Mouse (Mus musculus) layer of hippocampus, adult 8-10 months (tissue): ENCODE data around the gene Tub. TPM values are rescaled to one million over a fixed set of nuclear protein-coding genes. Genes with fewer than 3 reads are reported as not detected.

Source experiments
- DNase-seq, 2 experiments: peaks; one replicate each; pipeline ENCODE4 v3.0.0; 2022; ENCODE audit warnings: low spot score in 2 of 2
- total RNA-seq, 4 experiments: library from RNA; stranded (reverse); gene quantifications; 2 replicates each; pipeline ENCODE4 v1.2.4; 2022

Gene Tub
- total RNA-seq, 4 experiments from 2014 or later: 146 to 206 (median 173) TPM

DNA sequence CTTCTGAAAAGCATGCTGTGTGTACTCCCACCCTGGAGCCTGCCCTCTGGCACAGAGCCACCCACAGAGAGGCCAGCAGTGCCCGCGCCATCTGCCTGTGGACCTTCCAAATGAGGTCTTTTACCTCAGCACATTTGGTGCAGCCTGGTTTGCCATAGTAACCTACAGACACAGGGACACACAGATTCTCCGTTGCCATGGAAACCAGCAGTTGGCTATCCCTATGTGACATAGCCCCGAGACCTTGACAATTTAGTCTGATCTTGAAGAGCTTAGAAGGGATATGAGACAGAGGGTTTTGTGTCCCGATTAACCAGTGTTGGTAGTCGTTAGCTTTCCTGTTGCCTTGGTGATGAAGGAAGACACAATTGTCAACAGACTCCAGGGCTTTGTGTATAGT is 22.1 kb downstream of the Tub start:
- DNase-seq: no peak

GRCm38 (mm10) chr7:108985934-108986708 is 36.0 kb downstream of the Tub start:
- no peak for DNase-seq

- peak; percentile 47 to 60 for DNase-seq
Measured at GRCm38 (mm10) chr7:108991207-108991606, 41.1 kb downstream of the Tub start.

DNA sequence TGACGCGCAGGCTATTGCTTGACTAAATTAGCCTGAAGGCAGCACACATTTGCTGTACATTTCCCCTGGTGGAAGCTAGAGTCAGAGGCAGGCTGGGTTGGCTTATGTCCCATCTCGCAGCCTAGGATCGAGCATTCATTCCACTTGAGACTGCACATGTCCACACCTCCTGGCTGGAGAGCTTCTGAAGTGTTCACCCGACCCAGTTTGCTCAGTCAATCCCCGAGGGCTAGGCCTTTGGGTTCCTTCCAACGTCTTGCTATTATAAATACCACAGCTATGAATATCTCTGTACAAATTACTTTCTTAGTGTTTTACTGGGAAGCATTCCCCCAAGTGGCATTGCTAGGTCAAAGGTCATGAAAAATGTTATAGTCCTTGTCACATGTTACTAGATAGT is 43.1 kb downstream of the Tub start:
- no peak for DNase-seq

DNA sequence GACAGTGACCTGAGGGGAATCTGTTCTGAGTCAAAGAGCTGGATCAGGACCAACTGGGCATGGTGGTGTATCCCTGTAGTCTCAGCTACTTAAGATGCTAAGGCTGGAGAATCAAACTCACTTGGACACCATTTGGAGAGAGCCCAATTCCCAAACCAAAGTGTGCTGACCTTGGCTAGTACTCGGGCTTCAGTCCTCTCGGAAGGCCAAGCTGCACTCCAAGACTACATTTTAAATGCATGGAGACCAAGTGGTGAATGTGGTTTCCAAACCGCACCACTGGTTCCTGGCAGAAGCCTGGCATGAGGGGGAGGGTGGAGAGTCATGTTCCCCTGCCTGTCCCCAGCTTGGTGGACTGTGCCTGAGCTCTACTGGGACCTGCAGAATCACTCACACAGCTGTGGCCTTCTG is 43.7 kb downstream of the Tub start:
- no peak for DNase-seq

DNA sequence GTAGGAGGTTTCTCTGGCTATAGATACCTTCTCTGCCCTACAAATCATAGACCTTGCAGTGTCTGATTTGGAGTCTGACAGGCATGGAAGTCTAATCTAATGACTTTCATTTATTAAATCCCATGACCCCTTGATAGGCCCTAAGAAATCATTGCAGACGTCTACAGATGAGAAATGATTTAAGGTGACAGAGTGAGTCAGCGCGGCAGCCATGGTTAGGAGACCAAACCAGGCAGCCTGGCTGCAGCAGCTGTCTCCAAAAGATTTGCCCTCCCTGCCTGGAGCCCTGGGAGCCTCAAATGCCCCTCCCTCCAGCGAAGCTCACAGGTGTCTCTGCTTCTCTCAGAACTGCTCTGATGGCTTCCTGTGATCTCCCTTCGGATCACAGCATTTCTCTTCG is 46.0 kb downstream of the Tub start:
- DNase-seq: no peak

- DNase-seq: peak; percentile 56 to 67
Measured at GRCm38 (mm10) chr7:109000315-109000954, 50.3 kb downstream of the Tub start.

DNA sequence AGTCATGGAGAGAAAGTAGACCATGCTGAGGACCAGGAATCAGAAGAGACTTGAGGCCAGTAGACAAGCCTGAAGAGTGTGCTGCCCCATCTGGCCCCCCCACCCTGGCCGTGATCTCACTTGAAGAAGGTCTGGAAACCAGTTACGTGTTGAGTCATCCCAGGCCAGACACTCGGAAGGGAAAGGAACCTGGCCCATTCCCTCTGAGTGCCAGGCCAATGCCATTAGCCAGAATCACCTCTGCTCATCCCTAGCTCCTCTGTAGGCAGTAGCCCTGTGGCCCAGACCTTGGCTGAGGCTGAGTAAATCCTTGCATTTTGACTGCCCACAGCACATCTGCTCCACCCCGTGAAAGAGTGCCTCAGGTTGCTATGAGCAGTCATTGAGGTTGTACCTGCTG is 51.8 kb downstream of the Tub start:
- no peak for DNase-seq

DNA sequence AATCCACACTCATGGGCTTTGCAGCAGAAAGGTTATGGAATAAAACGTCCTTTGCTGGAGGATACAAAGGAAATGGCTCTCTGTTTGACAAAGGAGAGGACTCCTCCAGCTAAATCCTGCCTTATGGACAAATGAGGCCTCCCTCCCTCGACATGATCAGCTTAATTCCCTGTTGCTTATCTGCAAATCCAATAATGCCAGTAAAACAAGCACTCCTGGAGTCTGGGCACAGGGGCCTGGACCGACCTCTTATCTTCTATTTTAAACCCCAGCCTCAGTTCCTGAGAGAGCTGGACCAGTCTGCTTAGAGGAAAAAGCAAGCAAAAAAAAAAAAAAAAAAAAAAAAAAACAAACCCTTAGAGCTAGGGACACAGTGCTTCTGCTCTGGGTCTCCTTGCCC is 53.5 kb downstream of the Tub start:
- no peak for DNase-seq

DNA sequence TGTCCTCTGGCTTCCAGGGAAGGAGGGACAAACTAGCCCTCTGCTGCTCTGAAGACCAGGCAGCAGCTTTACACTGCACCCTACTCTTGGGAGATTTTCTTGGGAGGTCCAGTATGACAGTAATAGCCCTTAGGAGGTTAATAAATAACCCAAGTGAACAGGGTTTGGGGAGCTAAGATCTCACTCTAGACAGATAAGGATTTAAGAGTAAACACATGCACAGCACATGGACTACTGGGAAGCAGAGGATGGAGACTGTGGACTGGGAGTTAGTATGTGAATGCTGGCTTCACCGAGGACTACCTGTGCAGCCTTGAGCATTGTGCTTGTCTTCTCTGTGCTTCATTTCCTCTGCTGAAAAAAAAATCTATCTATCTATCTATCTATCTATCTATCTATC is 59.1 kb downstream of the Tub start:
- DNase-seq: no peak

- DNase-seq: no peak
Measured at GRCm38 (mm10) chr7:109010720-109011595, 60.8 kb downstream of the Tub start.

- peak; percentile 75 to 80 for DNase-seq
Measured at GRCm38 (mm10) chr7:109011596-109012180, 61.5 kb downstream of the Tub start.

GRCm38 (mm10) chr7:109012575-109012974 is 62.4 kb downstream of the Tub start:
- no peak for DNase-seq

DNA sequence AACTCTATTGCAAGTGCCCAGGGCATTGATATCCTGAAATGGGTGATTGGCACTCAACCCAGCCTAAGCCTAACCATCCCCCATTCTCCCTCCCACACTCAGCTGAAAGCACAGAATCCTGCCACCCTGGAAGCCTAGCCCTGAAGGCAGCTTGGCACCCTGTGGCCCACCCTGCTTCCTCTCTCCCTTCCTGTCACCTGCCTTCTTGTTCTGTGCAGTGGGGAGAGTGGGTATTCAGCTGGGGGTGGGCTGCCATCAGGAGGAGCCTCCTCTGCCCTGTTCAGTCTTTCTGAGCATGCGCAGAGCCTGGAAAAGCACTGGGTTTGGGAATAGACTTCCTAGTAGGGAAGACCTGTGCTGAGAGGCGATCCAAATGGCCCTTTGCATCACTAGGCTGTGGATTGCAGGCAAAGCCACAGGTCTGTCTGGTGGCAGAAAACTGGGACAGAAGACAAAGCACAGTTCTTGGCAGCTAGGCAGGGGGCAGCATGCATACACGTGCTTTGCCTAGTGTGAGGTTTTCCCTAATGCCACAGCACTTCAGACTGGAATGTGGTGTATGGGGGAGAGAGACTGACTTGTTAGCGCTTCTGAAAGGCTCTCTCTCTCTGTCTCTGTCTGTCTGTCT is 63.0 kb downstream of the Tub start:
- DNase-seq: peak in 1 of 2 experiments; percentile 60

DNA sequence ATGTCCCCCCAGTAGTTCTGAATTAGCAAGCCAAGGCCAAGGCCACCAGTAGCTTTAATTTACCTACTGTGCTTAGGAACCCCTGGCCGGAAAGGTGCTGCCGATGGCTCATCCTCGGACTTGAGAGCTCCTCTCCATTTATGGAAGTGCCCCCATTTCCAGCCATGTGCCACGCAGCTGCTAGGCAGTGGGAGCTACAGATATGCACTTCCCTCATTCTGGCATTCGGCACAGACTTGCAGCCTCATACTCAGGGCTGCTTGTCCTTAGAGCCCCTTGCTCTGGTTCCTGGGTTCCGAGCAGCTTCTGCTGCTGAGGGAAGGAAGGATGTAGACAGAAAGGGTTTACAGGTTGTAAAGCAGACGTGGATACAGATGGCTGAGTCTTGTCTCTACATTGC is 64.7 kb downstream of the Tub start:
- no peak for DNase-seq

GRCm38 (mm10) chr7:109016378-109016923 is 66.3 kb downstream of the Tub start:
- DNase-seq: no peak

DNA sequence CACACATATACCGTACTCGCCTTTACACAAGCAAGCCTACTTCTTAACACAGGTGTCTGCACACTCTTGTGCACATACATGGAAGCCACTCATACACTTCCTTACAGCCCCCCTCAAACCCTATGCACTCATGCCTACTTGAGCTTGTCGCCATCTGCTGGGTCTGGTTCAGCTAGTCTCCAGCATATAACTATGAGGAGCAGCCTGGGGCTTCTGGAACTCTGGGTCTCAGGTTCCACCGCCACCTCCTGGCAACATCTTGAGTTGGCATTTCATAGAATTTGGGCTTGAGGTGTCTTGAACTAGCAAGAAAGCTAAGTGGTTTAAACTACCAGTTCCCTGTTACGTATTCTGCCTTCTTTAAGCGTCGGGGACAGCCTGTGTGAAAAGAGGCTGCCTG is 69.1 kb downstream of the Tub start:
- DNase-seq: peak; percentile 7 to 10

DNA sequence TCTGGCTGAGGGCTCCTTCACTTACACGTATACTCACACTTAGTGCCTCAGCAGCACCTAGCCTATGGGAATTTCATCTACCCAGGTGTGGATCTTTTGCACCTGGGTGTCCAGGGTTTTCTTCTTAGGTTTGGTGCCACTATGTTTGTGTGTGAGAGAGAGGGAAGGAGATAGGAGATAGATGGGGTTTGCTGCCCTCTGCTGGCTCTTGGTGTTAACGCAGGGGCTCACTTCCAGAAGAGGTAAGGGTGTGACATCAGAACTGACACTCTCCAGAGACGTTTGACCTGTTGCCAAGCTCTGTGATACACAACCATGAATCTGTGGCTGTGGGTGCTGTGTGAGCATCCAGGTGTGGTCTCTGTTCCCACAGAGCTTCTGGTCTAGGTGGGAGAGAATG is 71.3 kb downstream of the Tub start:
- DNase-seq: peak; percentile 51 to 78

- peak in 1 of 2 experiments; percentile 9 for DNase-seq
Measured at GRCm38 (mm10) chr7:109025743-109026142, 75.6 kb downstream of the Tub start.

DNA sequence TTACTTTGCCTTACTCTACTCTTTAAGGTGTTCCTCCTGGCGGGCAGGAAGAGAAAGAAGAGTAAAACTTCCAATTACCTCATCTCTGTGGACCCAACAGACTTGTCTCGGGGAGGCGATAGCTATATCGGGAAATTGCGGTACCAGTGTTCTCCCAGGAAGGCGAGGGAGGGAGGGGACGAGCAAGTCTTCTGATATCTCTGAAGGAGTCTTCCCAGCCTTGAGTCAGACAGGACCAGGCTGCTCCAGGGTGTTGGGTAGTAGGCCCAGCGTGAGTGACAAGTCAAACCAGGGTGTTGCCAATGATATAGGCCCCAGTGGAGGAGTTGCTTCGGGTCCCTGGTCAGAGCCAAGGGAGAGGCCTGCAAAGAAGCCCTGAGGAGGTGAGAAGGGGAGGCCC is 76.8 kb downstream of the Tub start:
- DNase-seq: peak in 1 of 2 experiments; percentile 9

- DNase-seq: peak; percentile 4 to 31
Measured at GRCm38 (mm10) chr7:109027721-109028120, 77.6 kb downstream of the Tub start.
